Mouse (Mus musculus) T-helper 2 cell (primary cell): ENCODE measurements at regions not wholly inside any gene's neighbourhood (a gene's known extent, or its start where the extent isn't known, plus 50 kb on each side); places are given as distances from the start of the nearest gene placed in this dataset.

Experiments used
- in situ Hi-C: fragments of 300-600 bp; cut with MboI, MseI; formaldehyde crosslinking; loops from one replicate; pipeline ENCODE4 v1.15.1; 2025; ENCODE audit warnings: high pct_unique_total_duplicates

- in situ Hi-C loops = no loop called here
Measured at GRCm38 (mm10) chr1:120759380-120759779, 157.2 kb downstream of the En1 start.

GRCm38 (mm10) chr1:120761364-120761763 is 159.1 kb downstream of the En1 start:
- in situ Hi-C loops = no loop called here

- in situ Hi-C loops = no loop called here
Measured at GRCm38 (mm10) chr1:120762498-120762897, 160.3 kb downstream of the En1 start.

GRCm38 (mm10) chr1:120762921-120763595 is 160.8 kb downstream of the En1 start:
- in situ Hi-C loops = no loop called here

- in situ Hi-C loops = no loop called here
Measured at GRCm38 (mm10) chr1:120767054-120767453, 164.8 kb downstream of the En1 start.

- in situ Hi-C loops = no loop called here
Measured at GRCm38 (mm10) chr1:120771269-120771668, 169.1 kb downstream of the En1 start.

GRCm38 (mm10) chr1:120776906-120777305 is 174.7 kb downstream of the En1 start:
- in situ Hi-C loops = no loop called here

GRCm38 (mm10) chr1:120777468-120777867 is 175.2 kb downstream of the En1 start:
- in situ Hi-C loops = no loop called here

- in situ Hi-C loops = no loop called here
Measured at GRCm38 (mm10) chr1:120795245-120795644, 193.0 kb downstream of the En1 start.

- in situ Hi-C loops = no loop called here
Measured at GRCm38 (mm10) chr1:120801248-120801979, 199.2 kb downstream of the En1 start.

- in situ Hi-C loops = no loop called here
Measured at GRCm38 (mm10) chr1:120801980-120802364, 199.8 kb downstream of the En1 start.

- in situ Hi-C loops = no loop called here
Measured at GRCm38 (mm10) chr1:120814441-120814840, 212.2 kb downstream of the En1 start.

GRCm38 (mm10) chr1:120816237-120816820 is 214.1 kb downstream of the En1 start:
- in situ Hi-C loops = no loop called here

GRCm38 (mm10) chr1:120817563-120817962 is 215.3 kb downstream of the En1 start:
- in situ Hi-C loops = no loop called here

GRCm38 (mm10) chr1:120831975-120832374 is 229.8 kb downstream of the En1 start:
- in situ Hi-C loops = no loop called here

- in situ Hi-C loops = no loop called here
Measured at GRCm38 (mm10) chr1:120842596-120842995, 240.4 kb downstream of the En1 start.

GRCm38 (mm10) chr1:120846146-120846545 is 243.9 kb downstream of the En1 start:
- in situ Hi-C loops = no loop called here

GRCm38 (mm10) chr1:120851860-120852503 is 249.8 kb downstream of the En1 start:
- in situ Hi-C loops = no loop called here

- in situ Hi-C loops = no loop called here
Measured at GRCm38 (mm10) chr1:120857566-120857965, 255.3 kb downstream of the En1 start.

- in situ Hi-C loops = no loop called here
Measured at GRCm38 (mm10) chr1:120859546-120859945, 257.3 kb downstream of the En1 start.

- in situ Hi-C loops = no loop called here
Measured at GRCm38 (mm10) chr1:120872554-120872953, 270.3 kb downstream of the En1 start.

- in situ Hi-C loops = no loop called here
Measured at GRCm38 (mm10) chr1:120882959-120883549, 280.8 kb downstream of the En1 start.
